Mouse (Mus musculus): ENCODE measurements at regions not wholly inside any gene's neighbourhood (a gene's known extent, or its start where the extent isn't known, plus 50 kb on each side); places are given as distances from the start of the nearest gene placed in this dataset.

- TF ChIP-seq CTCF (conservative IDR thresholded peaks at IDR 0.05; ENCODE audit: low read length), result peak; percentile 92
- no peak for TF ChIP-seq POU5F1 (IDR thresholded peaks at IDR 0.05; ENCODE audit: borderline replicate concordance, low read length)
These were observed 204.5 kb downstream of the Dsel start for GRCm38 (mm10) chr1:111660099-111660670.

All from E14TG2a.4 (cell line).